Mouse (Mus musculus): ENCODE results near the gene Tmem107.

Tmem107 gene

DNA sequence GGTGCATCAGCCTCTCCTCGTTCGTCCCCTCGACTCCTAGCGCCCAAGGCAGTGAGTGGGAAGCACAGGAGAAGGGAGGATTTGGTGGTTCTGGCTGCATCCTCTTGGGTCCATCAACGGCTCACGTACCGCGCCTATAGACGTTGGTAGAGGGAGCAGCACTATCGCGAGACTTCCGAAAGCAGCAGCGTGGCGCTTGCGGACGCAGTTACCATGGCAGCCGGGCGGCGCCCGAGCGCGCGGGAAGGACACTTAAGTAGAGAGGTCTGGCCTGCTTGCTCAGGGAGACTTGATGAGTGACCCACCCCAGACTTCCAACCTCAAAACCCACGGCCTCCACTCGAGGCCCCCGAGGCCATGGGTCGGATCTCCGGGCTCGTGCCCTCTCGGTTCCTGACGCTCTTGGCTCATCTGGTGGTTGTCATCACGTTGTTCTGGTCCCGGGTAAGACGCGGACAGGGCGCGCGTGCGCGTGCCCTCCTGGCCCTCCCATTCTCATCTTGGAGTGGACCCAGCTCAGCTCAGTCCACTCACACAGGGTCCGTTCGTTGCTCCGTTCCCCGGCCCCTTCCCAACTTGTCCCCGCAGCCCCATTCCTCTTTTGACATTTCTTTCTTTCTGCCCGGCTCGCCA lies at the start of gene Tmem107:
Gene Tmem107 (plus strand): TSS at position 217 of the 633 bp plus-strand sequence.
- DNase-seq, result peak; percentile 96

DNA sequence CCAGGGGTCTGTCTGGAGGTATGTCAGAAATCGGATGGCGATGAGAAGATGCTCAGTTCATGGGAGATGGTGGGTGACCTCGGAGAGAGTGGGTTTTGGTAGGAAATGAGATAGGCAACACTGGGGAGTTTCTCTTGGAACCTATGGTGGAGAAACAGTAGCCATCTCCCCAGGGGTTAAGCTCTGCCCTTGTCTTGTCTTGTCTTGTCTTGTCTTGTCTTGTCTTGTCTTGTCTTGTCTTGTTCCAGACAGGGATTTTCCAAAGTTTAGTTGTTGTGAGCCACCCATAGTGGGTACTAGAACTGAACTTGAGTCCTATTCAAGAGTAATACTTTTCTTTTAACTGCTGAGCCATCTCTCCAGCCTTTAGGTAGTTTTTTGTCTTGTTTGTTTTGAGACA lies 44.0 kb upstream of the Tmem107 start:
- no peak for DNase-seq

DNA sequence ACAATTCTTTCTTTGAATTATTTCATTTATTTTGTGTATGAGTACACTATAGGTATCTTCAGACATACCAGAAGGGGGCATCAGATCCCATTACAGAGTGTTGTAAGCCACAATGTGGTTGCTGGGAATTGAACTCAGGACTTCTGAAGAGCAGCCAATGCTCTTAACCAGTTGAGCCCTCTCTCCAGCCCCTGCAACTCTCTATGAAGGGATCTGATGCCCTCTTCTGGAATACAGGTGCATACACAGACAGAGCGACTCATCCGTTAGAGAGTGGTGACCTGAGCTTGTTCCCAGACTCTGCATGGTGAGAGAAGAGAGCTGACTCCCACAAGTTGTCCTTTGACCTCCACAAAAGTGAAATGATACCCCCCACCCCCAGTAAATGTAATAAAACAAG lies 41.8 kb upstream of the Tmem107 start:
- DNase-seq, result no peak

DNA sequence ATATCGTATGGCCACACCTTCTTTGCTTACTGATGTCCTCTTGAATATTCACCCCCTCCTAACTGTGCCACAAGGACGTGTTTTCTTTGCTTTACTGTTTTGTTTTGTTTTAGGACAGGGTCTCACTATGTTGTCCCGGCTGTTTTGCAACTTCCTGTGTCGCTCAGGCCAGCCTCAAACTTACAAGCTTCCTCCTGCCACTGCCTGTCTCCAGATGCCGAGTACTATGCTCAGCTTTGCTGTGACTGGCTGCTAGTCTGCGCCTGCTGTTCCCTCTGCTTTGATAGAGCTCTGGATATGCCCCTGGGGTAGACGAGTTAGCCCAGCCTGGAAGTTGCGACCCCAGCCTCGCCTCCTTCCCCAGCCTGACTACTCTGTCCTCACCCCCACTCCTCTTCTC lies 37.1 kb upstream of the Tmem107 start:
- no peak for DNase-seq

DNA sequence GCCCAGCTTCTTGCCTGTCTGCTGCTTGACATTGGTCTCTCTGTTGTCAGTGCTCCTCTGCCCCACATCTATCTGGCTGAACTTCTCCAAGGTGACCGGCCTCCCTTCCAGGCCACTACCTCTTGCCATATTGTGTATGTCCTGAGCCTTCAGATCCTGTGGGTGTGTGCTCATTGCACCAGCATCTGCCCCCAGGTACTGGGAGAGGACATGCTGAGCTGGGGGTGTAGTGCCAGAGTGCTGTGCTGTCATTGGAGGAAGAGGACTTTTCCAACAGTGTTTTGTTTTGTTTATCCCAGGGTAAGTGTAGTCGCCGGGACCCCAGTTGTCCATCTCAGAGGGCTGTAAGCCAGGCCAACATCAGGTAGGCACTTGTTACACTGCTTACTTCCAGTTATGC lies 36.0 kb upstream of the Tmem107 start:
- DNase-seq, result no peak

DNA sequence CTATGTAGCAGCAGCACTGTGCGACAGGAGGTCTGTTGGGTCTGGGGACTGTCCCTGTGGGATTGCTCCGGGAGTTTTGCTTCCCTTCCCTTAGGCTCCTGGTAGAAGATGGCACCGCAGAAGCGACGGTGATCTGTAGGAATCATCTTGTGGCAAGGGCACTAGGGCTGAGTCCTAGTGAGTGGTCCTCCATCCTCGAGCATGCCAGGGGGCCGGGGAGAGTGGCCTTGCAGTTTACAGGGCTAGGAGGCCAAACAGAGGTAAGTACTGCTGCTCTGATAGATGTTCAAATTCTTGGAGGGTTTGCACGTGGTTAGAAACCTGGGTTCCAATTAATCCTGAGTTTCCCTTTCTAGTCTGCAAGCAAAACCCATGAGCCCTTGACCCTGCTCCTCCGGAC lies 35.2 kb upstream of the Tmem107 start:
- DNase-seq, result no peak

DNA sequence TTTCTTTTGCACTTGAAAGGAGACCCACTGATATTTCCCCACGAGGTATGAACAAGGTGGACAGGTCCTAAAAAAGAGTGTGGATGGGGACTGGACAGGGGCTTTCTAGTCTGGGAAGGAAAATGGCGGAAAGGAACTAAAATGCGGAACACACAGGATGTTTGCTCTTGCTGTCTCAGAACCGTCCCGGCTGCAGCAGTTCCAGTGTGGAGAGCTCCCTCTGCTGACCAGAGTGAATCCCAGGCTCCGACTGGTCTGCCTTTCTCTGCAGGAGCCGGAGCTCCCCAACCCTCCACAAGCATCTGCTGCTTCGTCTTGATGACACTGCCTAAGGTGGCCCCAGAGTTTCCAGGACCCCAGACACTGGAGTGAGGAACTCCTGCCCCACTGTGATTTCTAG lies 34.8 kb upstream of the Tmem107 start:
- DNase-seq, result peak; percentile 94

DNA sequence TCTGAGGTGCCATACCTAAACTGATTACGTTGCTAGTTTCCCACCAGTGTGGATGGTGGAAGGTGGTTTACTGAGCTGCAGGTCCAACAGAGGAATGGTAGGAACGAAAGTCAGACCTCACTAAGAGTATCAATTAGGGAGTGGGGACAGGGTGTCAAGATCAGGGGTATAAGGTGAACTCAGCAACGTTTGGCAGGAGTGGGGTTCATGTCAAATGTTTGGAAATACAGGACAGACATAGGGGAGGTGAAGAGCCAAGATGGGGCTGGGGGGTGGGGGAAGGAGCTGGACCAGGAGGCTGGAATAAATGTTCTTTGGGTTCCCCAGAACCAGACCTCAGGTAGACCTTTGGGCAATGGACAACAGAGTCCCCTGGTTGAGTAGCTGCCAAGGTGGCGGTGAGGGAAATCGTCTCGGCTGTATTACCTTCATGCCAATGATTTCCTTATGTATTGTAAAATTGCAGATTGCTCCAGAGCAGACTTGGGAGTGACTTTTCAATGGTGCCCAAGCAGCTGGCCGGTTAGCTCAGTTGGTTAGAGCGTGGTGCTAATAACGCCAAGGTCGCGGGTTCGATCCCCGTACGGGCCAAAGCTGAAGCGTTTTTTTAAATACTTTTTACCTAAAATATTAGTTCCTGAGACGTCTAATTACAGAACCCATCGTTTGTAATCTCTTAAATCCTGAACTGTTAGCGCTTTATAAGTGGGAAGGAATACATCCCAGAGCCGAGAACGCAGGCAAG lies 33.9 kb upstream of the Tmem107 start:
- peak; percentile 90 for DNase-seq

DNA sequence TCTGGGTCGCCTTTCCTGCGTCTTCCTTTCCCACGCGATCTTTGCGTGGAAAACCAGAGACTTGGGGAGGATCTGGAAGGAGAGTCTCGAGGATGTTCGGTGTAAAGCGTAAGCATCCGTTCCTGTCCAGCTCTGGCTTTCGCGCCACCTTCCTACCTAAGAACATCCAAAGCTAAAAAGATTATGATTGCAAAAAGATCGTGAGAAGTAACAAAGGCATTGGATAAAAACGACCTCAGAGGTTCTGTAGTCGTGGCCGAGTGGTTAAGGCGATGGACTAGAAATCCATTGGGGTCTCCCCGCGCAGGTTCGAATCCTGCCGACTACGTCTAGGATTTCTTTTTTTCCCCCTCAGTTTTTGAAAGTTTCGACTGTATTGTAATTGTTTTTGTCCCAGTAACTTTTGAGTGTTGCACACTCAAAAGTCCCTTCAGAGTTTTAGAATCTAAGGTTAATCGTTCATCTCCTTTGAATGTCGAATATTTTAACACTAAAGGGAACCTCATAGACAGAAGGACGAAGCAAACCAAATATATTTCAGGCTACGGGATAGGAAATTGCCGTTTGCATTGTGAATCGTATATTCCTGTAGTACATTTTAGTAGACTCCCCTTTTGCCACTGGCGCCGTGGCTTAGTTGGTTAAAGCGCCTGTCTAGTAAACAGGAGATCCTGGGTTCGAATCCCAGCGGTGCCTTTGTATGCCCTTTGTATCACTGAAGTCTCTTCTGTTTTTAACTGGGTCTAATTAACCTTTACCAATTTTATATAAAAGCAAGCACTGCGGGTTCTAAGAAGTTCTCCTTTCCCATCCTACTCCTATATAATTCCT lies 33.2 kb upstream of the Tmem107 start:
- peak; percentile 88 for DNase-seq

DNA sequence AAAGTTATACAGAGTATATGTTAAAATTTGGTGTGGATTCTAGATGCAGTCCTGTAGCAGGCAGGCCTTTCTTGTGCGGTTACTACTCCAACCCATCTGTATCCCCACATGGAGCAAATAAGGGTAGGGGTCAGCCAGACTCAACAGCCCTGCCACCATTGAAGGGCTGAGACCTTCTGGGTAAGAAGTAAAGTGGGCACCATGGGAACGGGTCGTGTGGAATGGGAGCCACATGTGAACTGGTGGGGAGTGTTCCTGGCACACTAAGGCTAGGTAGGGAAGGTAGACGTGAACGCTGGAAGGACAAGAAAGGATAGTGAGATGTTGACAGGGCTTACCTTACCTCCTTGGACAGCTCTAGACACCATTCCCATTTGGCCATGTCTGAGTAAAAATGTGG lies 32.4 kb upstream of the Tmem107 start:
- no peak for DNase-seq

DNA sequence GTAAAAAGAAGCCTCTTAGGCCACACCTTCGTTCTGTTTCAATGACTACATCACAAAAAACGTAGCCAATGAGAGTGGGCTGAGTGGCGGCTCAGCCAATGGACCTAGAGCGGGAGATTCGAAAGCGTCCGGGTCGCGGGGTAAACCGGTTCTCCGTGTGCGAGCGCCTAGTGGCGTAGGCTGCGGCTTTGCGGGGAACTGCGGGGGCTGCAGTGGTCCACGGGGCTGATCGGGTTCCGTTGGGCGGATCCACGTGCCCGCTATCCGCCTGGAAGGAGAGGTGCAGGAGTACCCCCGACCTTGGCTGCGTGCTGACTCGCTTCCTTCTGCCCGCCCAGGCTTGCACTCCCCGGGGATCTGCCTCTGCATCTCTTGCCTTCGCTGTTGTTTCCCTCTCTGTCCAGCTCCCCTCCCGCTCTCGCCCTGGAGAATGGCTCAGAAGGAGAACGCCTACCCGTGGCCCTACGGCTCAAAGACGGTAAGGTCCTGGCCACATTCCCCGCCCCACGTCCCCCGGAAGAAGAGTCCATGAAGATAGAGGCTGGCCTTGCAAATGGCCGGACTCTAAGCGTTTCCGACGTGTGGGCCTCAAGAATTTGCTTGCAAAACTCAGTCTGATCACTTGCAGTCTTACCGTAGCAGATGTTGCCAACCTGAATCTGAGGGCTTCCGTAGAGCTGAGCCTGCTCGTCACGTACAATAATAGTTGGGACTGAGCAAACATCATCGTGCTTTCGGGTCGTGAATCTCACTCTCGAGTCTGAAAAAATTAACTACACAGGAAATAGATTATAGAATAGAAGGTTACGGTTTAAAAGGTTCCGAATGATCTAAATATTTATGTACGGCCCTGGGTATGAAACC lies 24.8 kb upstream of the Tmem107 start, which contains the start of gene Aurkb:
Gene Aurkb (plus strand): TSS at position 117 of the 864 bp plus-strand sequence.
- DNase-seq, result peak; percentile 73

DNA sequence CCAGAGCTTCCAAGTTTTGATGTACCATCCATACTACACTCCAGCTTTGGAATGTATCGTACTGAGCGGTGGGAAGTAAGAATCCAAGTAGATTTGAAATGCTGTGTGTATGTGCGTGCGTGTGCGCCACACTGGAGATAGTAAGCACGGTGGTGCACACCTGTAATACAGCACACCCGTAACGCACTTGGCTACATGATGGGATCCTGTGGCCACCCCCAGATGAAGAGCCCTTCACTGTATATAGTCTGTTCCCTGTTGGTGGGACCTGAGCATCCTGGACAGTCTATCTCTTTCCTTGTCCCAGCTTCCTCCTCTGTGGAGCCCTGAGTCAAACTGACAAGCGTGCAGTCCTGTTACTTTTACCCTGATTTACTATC lies 24.2 kb upstream of the Tmem107 start:
- no peak for DNase-seq

DNA sequence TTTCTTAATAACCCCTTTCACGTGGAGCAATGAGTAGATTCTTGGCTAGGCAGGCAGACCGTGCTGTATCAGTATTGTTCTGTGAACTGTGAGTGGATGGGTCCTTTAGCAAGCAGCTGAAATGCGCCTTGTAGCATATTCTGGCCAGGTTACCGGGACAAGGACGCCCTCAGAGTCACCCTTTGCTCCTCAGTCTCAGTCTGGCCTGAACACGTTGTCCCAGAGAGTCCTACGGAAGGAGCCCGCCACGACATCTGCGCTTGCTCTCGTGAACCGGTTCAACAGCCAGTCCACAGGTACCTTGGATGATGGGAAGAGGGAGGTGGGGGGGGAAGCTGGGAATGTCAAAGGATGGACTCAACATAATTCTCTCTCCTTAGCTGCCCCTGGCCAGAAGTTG lies 23.0 kb upstream of the Tmem107 start:
- no peak for DNase-seq

DNA sequence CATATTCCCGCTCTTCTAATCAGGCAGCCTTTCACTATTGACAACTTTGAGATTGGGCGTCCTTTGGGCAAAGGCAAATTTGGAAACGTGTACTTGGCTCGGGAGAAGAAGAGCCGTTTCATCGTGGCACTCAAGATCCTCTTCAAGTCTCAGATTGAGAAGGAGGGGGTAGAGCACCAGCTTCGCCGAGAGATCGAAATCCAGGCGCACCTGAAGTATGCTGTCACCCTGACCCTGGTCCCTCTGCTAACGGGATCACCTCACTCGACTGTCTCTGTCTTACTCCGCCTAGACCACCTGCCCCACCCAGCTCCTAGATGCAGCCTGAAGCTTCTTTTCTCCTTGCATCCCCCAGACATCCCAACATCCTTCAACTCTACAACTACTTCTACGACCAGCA lies 22.5 kb upstream of the Tmem107 start:
- DNase-seq, result no peak

DNA sequence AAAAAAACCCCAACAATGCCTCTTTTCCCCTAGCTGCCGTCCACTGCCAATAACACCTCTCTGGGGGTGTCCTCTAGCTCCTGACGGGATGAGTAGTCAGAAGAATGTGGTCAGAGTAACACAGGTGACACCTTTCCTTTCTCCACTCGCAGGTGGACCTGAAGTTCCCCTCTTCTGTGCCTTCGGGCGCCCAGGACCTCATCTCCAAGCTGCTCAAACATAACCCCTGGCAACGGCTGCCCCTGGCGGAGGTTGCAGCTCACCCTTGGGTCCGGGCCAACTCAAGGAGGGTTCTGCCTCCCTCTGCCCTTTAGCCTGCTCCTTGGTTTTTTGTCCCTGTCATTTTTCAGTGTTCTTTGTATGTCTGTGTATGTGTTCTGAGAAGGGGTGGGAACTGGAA lies 19.9 kb upstream of the Tmem107 start:
- DNase-seq, result no peak

DNA sequence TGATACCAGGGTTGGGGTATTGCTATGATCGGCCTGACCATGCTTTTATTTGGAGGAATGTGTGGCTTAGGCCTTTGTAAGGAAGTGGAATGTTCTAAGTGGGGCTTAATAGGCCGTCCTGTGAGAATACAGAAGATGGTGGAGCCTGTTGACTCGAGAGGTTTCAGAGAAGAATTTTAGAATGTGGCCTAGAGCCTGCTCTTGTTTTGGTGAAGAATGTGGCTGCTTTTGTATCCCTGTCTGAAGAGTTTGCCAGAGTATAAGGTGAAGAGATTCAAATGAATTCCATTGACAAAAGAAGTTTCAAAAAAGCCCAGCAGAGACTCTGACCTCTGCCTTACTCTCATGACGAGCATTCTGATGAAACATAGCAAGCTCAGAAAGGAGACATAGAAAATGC lies 18.8 kb upstream of the Tmem107 start:
- no peak for DNase-seq

DNA sequence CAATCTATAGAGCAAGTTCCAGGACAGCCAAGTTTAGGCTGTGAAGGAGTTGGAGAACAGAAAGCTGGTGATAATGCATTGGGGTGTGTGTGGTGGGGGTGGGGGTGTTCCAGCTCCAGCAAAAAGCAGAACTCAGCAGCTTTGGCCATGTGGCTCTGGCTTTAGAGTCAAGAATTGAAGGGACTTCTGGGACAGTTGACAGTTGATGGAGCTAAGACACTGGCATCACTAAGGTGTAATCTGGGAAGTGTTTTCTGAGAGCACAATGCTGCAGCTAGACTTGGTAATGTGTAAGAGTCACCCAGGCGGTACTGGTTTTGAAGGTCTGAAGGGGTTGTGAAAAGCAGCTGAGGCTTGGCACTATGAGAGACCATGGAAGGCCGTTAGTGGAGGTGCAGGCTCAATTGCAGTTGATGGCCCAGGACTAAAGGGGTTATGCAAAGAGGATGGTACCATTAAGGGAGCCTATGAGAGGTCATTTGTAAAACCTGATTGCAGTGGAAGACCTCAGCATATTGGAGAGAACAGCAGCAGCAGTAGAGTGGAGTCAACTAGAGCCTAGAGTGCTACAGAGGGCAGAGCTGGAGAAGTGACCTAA lies 17.7 kb upstream of the Tmem107 start:
- no peak for DNase-seq

DNA sequence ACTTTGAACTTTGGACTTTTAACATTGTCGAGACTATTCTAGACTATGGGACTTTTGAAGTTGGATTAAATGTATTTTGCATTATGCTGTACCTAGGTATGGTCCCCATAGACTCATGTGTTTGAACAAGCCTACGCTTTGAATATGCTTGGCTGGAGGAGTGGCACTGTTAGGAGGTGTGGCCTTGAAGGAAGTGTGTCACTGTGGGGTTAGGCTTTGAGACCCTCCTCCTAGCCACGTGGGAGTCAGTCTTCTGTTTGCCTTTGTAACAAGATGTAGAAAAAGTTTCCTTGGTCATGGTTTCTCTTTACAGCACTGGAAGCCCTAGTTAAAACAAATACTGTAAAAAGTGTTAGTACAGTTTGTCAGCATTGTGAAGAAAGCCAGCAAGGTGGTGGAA lies 16.8 kb upstream of the Tmem107 start:
- no peak for DNase-seq

DNA sequence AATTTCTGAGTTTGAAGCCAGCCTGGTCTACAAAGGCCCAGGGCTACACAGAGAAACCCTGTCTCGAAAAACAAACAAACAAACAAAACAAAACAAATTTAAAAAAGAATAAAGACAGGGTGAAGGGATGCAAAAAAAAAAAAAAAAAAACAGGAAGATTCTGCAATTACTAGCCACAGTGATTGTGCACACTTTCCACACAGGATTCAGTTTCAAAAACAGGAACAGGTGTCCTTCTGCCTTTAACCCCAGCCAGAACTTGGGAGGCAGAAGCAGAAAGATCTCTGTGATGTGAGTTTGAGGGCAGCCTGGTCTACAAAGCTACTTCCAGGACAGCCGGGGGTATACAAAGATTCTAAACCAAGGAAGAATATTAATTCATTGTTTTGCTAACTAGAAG lies 12.3 kb upstream of the Tmem107 start:
- DNase-seq, result no peak

DNA sequence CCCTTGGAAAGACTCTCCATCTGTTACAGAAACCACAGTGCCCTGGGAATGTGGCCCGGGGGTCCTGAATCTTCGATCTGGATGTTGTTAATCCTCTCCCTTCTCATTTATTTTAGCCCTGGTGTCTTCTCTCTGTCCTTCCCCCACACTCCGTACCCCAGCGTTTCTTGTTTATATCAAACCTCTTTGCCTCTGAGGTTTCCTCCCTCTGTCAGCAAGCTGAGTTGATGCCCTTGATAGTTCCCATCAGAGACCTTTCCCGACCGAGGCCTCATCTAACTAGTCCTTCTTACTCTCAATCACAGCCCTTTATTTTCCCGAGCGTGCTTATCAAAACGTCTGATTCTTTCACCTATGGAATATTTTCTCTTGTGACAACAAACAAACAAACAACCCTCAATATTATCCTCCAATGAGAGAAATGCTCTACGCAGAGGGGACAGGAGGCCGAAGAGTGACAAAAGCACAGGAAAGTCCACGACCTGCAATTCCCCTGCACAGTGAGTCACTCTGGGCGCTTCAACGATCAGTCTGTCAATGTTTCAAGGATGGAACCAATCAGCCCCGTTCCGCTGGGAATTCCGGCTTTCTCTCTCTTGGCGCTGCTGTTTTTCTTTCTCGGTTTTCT lies 11.8 kb upstream of the Tmem107 start:
- no peak for DNase-seq

DNA sequence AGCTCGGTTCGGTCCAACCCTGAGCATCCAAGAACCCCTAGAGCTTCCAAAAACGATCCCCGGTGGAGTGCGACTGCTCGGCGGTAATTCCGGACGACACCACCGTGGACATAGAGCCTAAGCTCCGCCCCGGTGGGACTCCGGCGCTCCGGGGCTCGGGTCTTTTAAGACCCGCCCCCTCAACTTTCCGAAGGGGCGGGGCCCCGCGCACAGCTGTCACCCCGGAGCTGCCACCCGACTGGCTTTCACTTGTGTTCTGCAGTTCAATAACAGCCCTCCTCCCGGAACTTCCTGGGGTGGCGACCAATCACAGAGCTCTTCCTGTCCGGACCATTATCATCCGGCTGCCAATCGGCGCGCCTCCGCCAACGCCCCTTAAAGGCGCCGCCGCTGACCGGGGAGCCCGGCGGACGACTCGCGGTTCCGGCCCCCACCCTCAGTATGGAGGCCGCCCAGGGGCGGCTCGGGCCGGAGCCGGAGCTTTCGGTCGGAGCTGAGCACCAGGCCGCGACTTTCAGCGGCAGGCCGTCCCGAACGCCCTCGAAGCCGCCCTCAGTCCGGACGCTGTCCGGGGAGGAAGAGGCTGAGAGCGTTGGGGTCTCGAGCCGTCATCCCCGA lies 11.1 kb upstream of the Tmem107 start, which contains the start of gene Borcs6:
Gene Borcs6 (plus strand): TSS at position 361 of the 618 bp plus-strand sequence.
- DNase-seq, result peak; percentile 99

Data from right cerebral cortex, adult 18-20 months (tissue).